Mouse (Mus musculus) erythroblast, embryonic 14.5 days (primary cell): Measurements from ENCODE around the gene Scel. TPM values are rescaled to one million over a fixed set of nuclear protein-coding genes. Genes with fewer than 3 reads are reported as not detected.

Source experiments
- H3K27me3 ChIP-seq: 2 replicates; pipeline ENCODE4 v1.6.1; 2012; ENCODE audit warnings: inconsistent platforms; ENCODE audit not compliant: control insufficient read depth
- H3K36me3 ChIP-seq: 2 replicates; pipeline ENCODE4 v1.6.1; 2012; ENCODE audit warnings: mild to moderate bottlenecking, inconsistent platforms; ENCODE audit not compliant: control insufficient read depth
- H3K4me1 ChIP-seq: 2 replicates; pipeline ENCODE4 v1.6.1; 2012; ENCODE audit warnings: inconsistent platforms; ENCODE audit not compliant: control insufficient read depth
- H3K4me3 ChIP-seq: replicated peaks from 2 replicates; pipeline ENCODE3; 2012; ENCODE audit warnings: moderate library complexity, mild to moderate bottlenecking, inconsistent platforms
- H3K9me3 ChIP-seq: 2 replicates; pipeline ENCODE4 v1.6.1; 2012; ENCODE audit warnings: low read length, inconsistent platforms, mixed read lengths; ENCODE audit not compliant: control insufficient read depth
- GATA1 ChIP-seq: IDR thresholded peaks from 2 replicates; pipeline ENCODE4 v1.6.1; 2012; ENCODE audit warnings: low read length, inconsistent platforms, mixed read lengths
- TAL1 ChIP-seq: IDR thresholded peaks from 3 replicates; pipeline ENCODE4 v1.6.1; 2012; ENCODE audit warnings: low read length, inconsistent platforms, mixed read lengths
- polyA plus RNA-seq: library from polyadenylated mRNA; stranded (reverse); fragments of >175 nt; gene quantifications from 2 replicates; pipeline ENCODE4 v1.2.3, GENCODE M21; 2012

The Scel gene
- polyA plus RNA-seq, 1 experiment, result not detected

GRCm38 (mm10) chr14:103577011-103577410 is 63.9 kb downstream of the Scel start:
- TF ChIP-seq GATA1, result no peak
- Histone ChIP-seq H3K36me3 (no peaks in the 10 kb centered on the region), H3K4me1 (no peaks in the 10 kb centered on the region), H3K9me3 (no peaks in the 10 kb centered on the region), H3K27me3 (no peaks in the 10 kb centered on the region), H3K4me3 (no peak overlapping the region)

GRCm38 (mm10) chr14:103586662-103587061 is 73.5 kb downstream of the Scel start:
- no peak overlapping the region for H3K4me3 ChIP-seq
- H3K9me3 ChIP-seq, result peaks cover 2% of the 10 kb centered on the region; the same call in 1 of the 2 replicates
- no peaks in the 10 kb centered on the region for H3K4me1 ChIP-seq
- TF ChIP-seq TAL1 (no peak), GATA1 (no peak)
- no peaks in the 10 kb centered on the region for H3K36me3 ChIP-seq
- no peaks in the 10 kb centered on the region for H3K27me3 ChIP-seq

- Histone ChIP-seq H3K9me3 (peaks cover 2% of the 10 kb centered on the region; the same call in 1 of the 2 replicates), H3K36me3 (no peaks in the 10 kb centered on the region), H3K4me1 (no peaks in the 10 kb centered on the region), H3K4me3 (no peak overlapping the region), H3K27me3 (no peaks in the 10 kb centered on the region)
- TF ChIP-seq GATA1, result no peak
- no peak for TF ChIP-seq TAL1
Observed at GRCm38 (mm10) chr14:103587208-103587900, 74.2 kb downstream of the Scel start.

- TF ChIP-seq GATA1 (no peak), TAL1 (no peak)
- Histone ChIP-seq H3K9me3 (peaks cover 2% of the 10 kb centered on the region; the same call in 1 of the 2 replicates), H3K27me3 (no peaks in the 10 kb centered on the region), H3K36me3 (no peaks in the 10 kb centered on the region), H3K4me1 (no peaks in the 10 kb centered on the region), H3K4me3 (no peak overlapping the region)
Observed at GRCm38 (mm10) chr14:103589819-103590218, 76.7 kb downstream of the Scel start.

- H3K4me3 ChIP-seq, result no peak overlapping the region
- no peaks in the 10 kb centered on the region for H3K4me1 ChIP-seq
- TF ChIP-seq TAL1, result no peak
- TF ChIP-seq GATA1, result no peak
- no peaks in the 10 kb centered on the region for H3K27me3 ChIP-seq
- no peaks in the 10 kb centered on the region for H3K36me3 ChIP-seq
- peaks cover 2% of the 10 kb centered on the region; the same call in 1 of the 2 replicates for H3K9me3 ChIP-seq
Observed at GRCm38 (mm10) chr14:103595870-103596269, 82.7 kb downstream of the Scel start.

GRCm38 (mm10) chr14:103608063-103608462 is 94.9 kb downstream of the Scel start:
- Histone ChIP-seq H3K27me3 (no peaks in the 10 kb centered on the region), H3K36me3 (no peaks in the 10 kb centered on the region), H3K4me1 (no peaks in the 10 kb centered on the region), H3K9me3 (0 out of 2 replicates have a peak, but pooled peaks cover 2% of the 10 kb centered on the region), H3K4me3 (no peak overlapping the region)
- TF ChIP-seq TAL1 (no peak), GATA1 (no peak)

GRCm38 (mm10) chr14:103613573-103614271 is 100.6 kb downstream of the Scel start:
- no peaks in the 10 kb centered on the region for H3K4me1 ChIP-seq
- H3K4me3 ChIP-seq, result no peak overlapping the region
- no peaks in the 10 kb centered on the region for H3K27me3 ChIP-seq
- TF ChIP-seq TAL1 (no peak), GATA1 (no peak)
- no peaks in the 10 kb centered on the region for H3K36me3 ChIP-seq
- no peaks in the 10 kb centered on the region for H3K9me3 ChIP-seq

GRCm38 (mm10) chr14:103614272-103614587 is 101.1 kb downstream of the Scel start:
- Histone ChIP-seq H3K4me3 (no peak overlapping the region), H3K36me3 (no peaks in the 10 kb centered on the region), H3K4me1 (no peaks in the 10 kb centered on the region), H3K9me3 (no peaks in the 10 kb centered on the region; the same call in 1 of the 2 replicates), H3K27me3 (no peaks in the 10 kb centered on the region)
- TF ChIP-seq TAL1, result no peak
- no peak for TF ChIP-seq GATA1

- no peaks in the 10 kb centered on the region for H3K4me1 ChIP-seq
- H3K36me3 ChIP-seq, result no peaks in the 10 kb centered on the region
- no peak for TF ChIP-seq GATA1
- no peak for TF ChIP-seq TAL1
- no peaks in the 10 kb centered on the region for H3K27me3 ChIP-seq
- no peak overlapping the region for H3K4me3 ChIP-seq
- no peaks in the 10 kb centered on the region; the same call in 1 of the 2 replicates for H3K9me3 ChIP-seq
Observed at GRCm38 (mm10) chr14:103619756-103620155, 106.6 kb downstream of the Scel start.

GRCm38 (mm10) chr14:103621207-103621606 is 108.1 kb downstream of the Scel start:
- Histone ChIP-seq H3K9me3 (no peaks in the 10 kb centered on the region; the same call in 1 of the 2 replicates), H3K36me3 (no peaks in the 10 kb centered on the region)
- no peak for TF ChIP-seq GATA1

More at GRCm38 (mm10) chr14:103621207-103621606, 108.1 kb downstream of the Scel start:
- no peak overlapping the region for H3K4me3 ChIP-seq
- no peaks in the 10 kb centered on the region for H3K27me3 ChIP-seq
- no peaks in the 10 kb centered on the region for H3K4me1 ChIP-seq
